Mouse (Mus musculus) ES-E14 (cell line): ENCODE results near the gene Znrf3. TPM values are rescaled to one million over a fixed set of nuclear protein-coding genes. Genes with fewer than 3 reads are reported as not detected.

ENCODE experiments used
- DNase-seq: peaks from one replicate; pipeline ENCODE4 v3.0.0-alpha.2; 2013; ENCODE audit warnings: low read depth, low spot score
- H3K27ac ChIP-seq: 2 replicates; pipeline ENCODE4 v1.5.1; 2012; ENCODE audit warnings: low read depth, mild to moderate bottlenecking, low read length, moderate library complexity, mixed read lengths; ENCODE audit not compliant: poor library complexity, insufficient read depth, severe bottlenecking
- H3K36me3 ChIP-seq: 2 replicates; pipeline ENCODE4 v1.6.1; 2012; ENCODE audit warnings: mild to moderate bottlenecking, low read length, moderate library complexity, mixed read lengths; ENCODE audit not compliant: control insufficient read depth, poor library complexity, insufficient read depth, severe bottlenecking
- H3K4me1 ChIP-seq, 2 experiments: fragments of 150-350 bp in 1 of 2; sonication (generic) in 1 of 2; 2 replicates each; pipeline ENCODE4 v1.6.1; 2012; ENCODE audit warnings: low read length in 2 of 2, mild to moderate bottlenecking in 1 of 2, mixed read lengths in 1 of 2; ENCODE audit not compliant: control insufficient read depth in 2 of 2, insufficient read depth in 2 of 2, poor library complexity in 1 of 2
- H3K4me3 ChIP-seq, 2 experiments: fragments of 150-350 bp in 1 of 2; sonication (generic) in 1 of 2; 2 replicates each; pipeline ENCODE4 v1.5.1; 2012; ENCODE audit warnings: low read length in 2 of 2, low read depth in 1 of 2, mild to moderate bottlenecking in 1 of 2, mixed read lengths in 1 of 2; ENCODE audit not compliant: insufficient read depth in 1 of 2, poor library complexity in 1 of 2, severe bottlenecking in 1 of 2
- H3K9ac ChIP-seq: 2 replicates; pipeline ENCODE4 v1.6.1; 2012; ENCODE audit warnings: low read depth, mild to moderate bottlenecking, low read length, mixed read lengths; ENCODE audit not compliant: poor library complexity, insufficient read depth, severe bottlenecking
- H3K9me3 ChIP-seq: fragments of 150-350 bp; sonication (generic); 2 replicates; pipeline ENCODE4 v1.6.1; 2012; ENCODE audit warnings: low read depth, mild to moderate bottlenecking, low read length; ENCODE audit not compliant: control insufficient read depth, insufficient read depth
- CHD2 ChIP-seq: IDR thresholded peaks from 2 replicates; pipeline ENCODE4 v1.6.1; 2014; ENCODE audit warnings: mild to moderate bottlenecking, low read depth, low read length, inconsistent platforms
- HCFC1 ChIP-seq: IDR thresholded peaks from 2 replicates; pipeline ENCODE4 v1.6.1; 2012; ENCODE audit warnings: low read length, inconsistent platforms, borderline replicate concordance; ENCODE audit not compliant: insufficient read depth
- MAFK ChIP-seq: IDR thresholded peaks from 2 replicates; pipeline ENCODE4 v1.6.1; 2014; ENCODE audit warnings: mild to moderate bottlenecking, low read depth, low read length, inconsistent platforms; ENCODE audit not compliant: insufficient read depth
- ZC3H11A ChIP-seq: IDR thresholded peaks from 2 replicates; pipeline ENCODE4 v1.6.1; 2012; ENCODE audit warnings: low read depth, mild to moderate bottlenecking, inconsistent platforms, low read length, borderline replicate concordance
- ZNF384 ChIP-seq: IDR thresholded peaks from 2 replicates; pipeline ENCODE4 v1.6.1; 2012; ENCODE audit warnings: low read depth, low read length, inconsistent platforms
- in situ Hi-C, 2 experiments: fragments of 600-800 bp; cut with MboI; formaldehyde crosslinking; loops; one replicate each; pipeline ENCODE4 v1.15.1; 2025; ENCODE audit warnings: low sequenced_read_pairs in 2 of 2, inconsistent platforms in 1 of 2; ENCODE audit not compliant: unreplicated experiment in 2 of 2
- total RNA-seq: library from RNA; depleted of rRNA; stranded (reverse); fragments of 300-350 nt; gene quantifications from 2 replicates; pipeline ENCODE4 v1.2.3, GENCODE M21; 2012

Znrf3 gene
- total RNA-seq, 1 experiment: 15.4 TPM

DNA sequence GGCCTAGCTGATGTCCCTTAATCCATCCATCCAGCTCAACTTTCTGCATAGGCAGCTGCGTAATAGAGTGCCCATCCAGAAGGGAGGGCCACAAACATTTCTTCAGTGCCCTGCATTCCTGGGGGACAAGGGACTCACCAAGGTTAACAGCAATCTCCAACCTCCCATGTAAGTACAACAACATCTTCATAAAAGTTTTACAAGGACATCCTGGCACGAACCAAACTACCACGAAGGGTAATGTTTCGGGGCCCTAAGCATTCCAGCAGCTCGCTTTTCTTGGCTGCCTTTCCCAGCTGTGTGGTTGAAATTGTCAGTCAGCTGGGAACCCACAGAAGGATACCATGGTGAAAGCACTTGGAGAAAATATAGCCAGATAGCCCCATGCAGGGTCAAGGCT lies 63.4 kb downstream of the Znrf3 start:
- Histone ChIP-seq H3K9me3 (no peaks in the 10 kb centered on the region), H3K4me3 (no peak overlapping the region), H3K4me1 (no peaks in the 10 kb centered on the region), H3K9ac (no peak overlapping the region), H3K27ac (no peak overlapping the region), H3K36me3 (no peaks in the 10 kb centered on the region)
- no peak for DNase-seq
- TF ChIP-seq ZNF384 (no peak), CHD2 (no peak), ZC3H11A (no peak), MAFK (no peak), HCFC1 (no peak)
- in situ Hi-C loops: no loop called here

DNA sequence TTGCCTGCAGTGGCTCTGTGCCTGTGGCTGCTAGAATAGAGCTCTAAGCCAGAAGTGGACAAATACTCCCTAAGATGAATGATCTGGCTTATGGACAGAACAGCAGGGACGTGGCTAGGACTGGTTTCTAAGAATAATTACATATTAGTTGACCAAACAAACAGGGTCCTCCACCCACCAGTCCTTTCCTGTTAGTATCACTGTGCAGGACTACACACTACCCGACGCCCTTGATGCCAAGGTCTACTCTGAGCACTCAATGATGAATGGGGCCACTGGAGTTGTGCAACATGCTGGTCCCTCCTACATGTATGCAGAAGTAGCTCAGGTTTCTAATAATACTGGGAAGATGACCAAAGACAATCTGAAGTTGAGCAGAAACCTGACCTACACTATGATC lies 64.4 kb downstream of the Znrf3 start:
- no peak overlapping the region for H3K27ac ChIP-seq
- in situ Hi-C loops: no loop called here

DNA sequence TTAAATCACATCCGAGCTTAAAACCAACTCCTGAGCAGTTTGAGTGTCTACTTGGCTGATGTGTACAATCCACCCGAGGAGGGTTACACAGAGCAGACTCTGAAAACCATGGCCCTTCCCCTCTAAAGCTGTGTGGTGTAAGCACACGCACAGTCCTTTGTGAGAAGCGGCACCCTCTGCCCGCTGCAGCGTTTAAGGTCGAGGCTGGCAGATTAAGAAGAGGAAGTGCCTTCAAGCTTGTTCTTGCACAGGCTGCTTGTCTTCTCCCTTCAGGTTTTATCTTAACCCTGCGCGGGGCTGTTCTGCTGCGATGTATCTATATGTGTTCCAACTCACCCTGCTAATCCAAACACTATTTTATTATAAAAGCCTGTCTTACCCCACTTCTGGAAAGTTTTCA lies 75.5 kb downstream of the Znrf3 start:
- DNase-seq: no peak
- no peak overlapping the region for H3K9ac ChIP-seq
- H3K4me1 ChIP-seq: no peaks in the 10 kb centered on the region
- in situ Hi-C loops: no loop called here
- no peak overlapping the region for H3K4me3 ChIP-seq
- no peak for TF ChIP-seq MAFK
- TF ChIP-seq ZC3H11A: no peak
- TF ChIP-seq CHD2: no peak
- no peak for TF ChIP-seq HCFC1
- TF ChIP-seq ZNF384: no peak
- no peaks in the 10 kb centered on the region for H3K9me3 ChIP-seq
- H3K27ac ChIP-seq: no peak overlapping the region
- H3K36me3 ChIP-seq: no peaks in the 10 kb centered on the region

More for the DNA sequence above, 64.4 kb downstream of the Znrf3 start:
- TF ChIP-seq HCFC1 (no peak), ZNF384 (no peak), CHD2 (no peak), ZC3H11A (no peak)
- Histone ChIP-seq H3K4me1 (no peaks in the 10 kb centered on the region), H3K4me3 (no peak overlapping the region), H3K9me3 (no peaks in the 10 kb centered on the region), H3K9ac (no peak overlapping the region), H3K36me3 (no peaks in the 10 kb centered on the region)
- DNase-seq: no peak

DNA sequence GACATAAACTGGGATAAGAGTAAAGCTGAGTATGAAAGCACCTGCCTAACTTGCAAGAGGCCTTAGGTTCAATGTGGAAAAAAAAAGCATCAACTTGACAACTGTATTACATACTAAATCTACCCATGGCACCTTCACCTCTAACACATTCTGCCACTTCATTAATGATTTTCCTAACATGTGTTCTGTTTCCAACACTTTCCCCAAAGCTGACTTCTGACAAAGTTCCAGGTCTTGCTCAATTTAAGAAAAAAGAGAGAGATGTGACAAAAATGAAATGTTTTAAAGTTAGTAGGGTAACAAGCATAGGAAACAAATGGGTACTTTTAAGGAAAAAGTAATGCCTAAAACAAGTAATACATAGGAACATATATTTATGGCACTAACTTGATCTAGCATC lies 76.2 kb downstream of the Znrf3 start:
- no peak overlapping the region for H3K27ac ChIP-seq
- no peak overlapping the region for H3K9ac ChIP-seq
- H3K4me3 ChIP-seq: no peak overlapping the region
- in situ Hi-C loops: no loop called here
- H3K36me3 ChIP-seq: no peaks in the 10 kb centered on the region
- TF ChIP-seq MAFK (no peak), HCFC1 (no peak), CHD2 (no peak), ZC3H11A (no peak), ZNF384 (no peak)
- no peaks in the 10 kb centered on the region for H3K9me3 ChIP-seq
- no peak for DNase-seq
- no peaks in the 10 kb centered on the region for H3K4me1 ChIP-seq

DNA sequence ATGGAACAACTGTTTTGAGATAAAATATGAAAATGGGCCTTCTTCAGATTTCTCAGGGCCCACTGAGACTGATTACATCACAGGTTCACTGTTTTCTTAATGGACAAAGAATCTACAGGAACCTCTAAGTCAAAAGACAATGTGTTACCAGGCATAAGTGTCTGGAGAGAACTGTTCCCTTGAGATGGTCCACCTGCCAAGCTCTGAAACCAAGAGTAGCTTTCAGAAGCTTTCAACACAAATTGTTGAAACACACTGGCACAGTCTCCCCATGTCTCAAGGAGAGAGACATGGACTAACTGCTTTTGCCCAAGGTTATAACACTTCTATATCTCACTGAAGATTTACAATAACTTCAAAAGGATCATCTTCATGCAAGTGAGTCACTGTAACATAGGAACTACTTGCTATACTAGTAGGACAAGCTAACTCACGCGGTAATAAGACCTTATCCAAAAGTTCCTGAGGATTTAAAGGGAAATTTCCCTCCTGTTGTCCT lies 89.3 kb downstream of the Znrf3 start:
- H3K36me3 ChIP-seq: no peaks in the 10 kb centered on the region
- no peak overlapping the region for H3K27ac ChIP-seq
- no peaks in the 10 kb centered on the region for H3K9me3 ChIP-seq
- H3K9ac ChIP-seq: no peak overlapping the region
- H3K4me1 ChIP-seq: no peaks in the 10 kb centered on the region
- in situ Hi-C loops: no loop called here
- H3K4me3 ChIP-seq: no peak overlapping the region
- no peak for DNase-seq
- TF ChIP-seq MAFK (no peak), ZNF384 (no peak), ZC3H11A (no peak), CHD2 (no peak), HCFC1 (no peak)
